Mouse (Mus musculus) gastrocnemius, adult 8-10 months (tissue): ENCODE measurements around the gene Rbfox2. TPM values are rescaled to one million over a fixed set of nuclear protein-coding genes. Genes with fewer than 3 reads are reported as not detected.
"Not testable (repeated sequence)": the region's sequence is repeated elsewhere in the genome, so short reads cannot be mapped to it uniquely, and the experiment has no call there.

Source experiments
- DNase-seq, 2 experiments: peaks; one replicate each; pipeline ENCODE4 v3.0.0; 2022; ENCODE audit warnings: low spot score in 2 of 2
- total RNA-seq, 4 experiments: library from RNA; stranded (reverse); gene quantifications; 2 replicates each; pipeline ENCODE4 v1.2.4; 2022

Gene Rbfox2
- total RNA-seq, 4 experiments from 2014 or later, result 40.8 to 56.7 (median 46.9) TPM

DNA sequence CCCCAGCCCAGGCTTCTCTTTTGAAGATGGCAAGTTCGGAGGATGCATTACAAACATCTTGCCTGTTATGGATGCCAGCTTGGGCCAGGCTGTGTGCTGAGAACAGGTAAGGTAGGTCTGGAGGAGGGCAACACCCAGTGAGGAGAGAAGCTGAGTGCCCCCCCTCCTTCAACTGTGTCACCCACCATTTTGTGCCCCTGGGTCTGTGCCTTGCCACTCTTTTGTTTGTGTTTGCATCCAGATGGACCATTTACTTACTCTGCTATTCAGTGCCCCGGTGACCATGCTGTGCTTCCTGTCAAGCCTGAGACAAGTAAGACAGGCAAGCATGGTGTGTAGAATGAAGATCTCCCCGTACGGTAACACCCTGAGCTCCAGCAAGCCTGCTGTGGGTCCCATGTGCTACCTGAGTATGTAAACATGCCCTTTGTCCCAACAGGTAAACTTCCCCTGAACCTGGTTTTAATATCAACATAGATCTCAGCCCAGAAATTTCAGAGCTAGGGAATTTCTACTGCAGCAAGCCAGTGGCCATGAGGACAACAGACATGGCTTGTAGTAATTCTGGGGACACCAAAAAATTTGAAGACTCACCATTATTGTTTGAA is 234.1 kb downstream of the Rbfox2 start:
- DNase-seq, result no peak

GRCm38 (mm10) chr15:77071501-77071900 is 235.3 kb downstream of the Rbfox2 start:
- DNase-seq, result no peak

GRCm38 (mm10) chr15:77070745-77071268 is 236.0 kb downstream of the Rbfox2 start:
- DNase-seq, result no peak

DNA sequence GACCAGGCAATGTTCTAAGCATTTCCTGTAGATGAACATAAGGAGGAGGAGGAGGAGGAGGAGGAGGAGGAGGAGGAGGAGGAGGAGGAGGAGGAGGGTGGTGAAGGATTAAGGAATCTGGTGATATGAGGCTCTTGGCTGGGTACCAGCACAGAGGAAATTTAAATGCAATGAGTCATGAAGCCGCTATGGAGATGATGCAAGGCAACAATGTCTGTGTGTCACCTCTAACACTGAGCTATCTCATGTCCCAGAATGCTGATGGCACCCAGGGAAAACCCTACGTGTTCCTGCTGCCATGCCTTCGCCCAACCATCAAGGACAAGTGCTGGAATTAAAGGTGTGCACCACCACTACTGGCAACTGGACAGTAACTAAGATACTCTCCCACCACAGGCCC is 237.8 kb downstream of the Rbfox2 start:
- DNase-seq, result no peak

DNA sequence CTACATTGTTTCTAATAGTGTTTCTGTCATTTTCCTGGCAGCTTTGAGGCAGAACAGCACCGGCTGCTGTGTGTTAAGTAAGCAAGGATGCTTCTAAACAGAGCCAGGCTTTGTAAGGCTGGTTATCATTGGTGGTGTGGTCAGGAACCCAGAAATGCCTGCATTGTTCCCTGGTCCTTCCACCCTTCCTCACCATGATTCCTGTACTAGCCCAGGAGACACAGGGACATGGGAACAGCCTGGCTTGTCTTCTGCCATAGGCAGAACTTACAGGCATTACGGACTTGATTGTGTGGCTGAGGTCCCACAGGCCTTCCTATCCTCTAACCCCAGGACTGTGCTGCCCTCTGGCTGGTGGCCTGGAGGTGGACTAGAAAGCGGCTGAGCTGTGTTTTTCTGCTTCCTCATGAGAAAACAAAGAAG is 238.4 kb downstream of the Rbfox2 start:
- no peak for DNase-seq

DNA sequence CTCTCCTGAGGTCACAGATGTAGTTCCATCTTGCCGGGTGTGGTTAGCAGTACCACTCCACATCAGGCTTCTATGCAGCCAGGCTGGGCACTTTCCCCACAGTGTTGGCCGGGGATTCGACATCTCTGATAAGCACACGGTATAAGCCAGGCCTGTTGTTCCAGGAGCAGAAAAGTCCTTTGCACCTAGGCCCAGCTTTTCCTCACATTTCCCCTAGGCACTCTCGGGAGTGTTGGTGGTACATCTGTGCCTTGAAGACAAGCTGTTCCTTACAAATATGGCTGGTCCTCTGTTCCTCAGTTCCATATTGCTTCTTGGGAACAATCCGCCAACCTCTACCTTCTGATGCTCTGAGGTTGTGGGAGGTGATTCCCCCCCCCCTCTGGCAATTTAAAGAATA is 240.6 kb downstream of the Rbfox2 start:
- DNase-seq, result no peak

DNA sequence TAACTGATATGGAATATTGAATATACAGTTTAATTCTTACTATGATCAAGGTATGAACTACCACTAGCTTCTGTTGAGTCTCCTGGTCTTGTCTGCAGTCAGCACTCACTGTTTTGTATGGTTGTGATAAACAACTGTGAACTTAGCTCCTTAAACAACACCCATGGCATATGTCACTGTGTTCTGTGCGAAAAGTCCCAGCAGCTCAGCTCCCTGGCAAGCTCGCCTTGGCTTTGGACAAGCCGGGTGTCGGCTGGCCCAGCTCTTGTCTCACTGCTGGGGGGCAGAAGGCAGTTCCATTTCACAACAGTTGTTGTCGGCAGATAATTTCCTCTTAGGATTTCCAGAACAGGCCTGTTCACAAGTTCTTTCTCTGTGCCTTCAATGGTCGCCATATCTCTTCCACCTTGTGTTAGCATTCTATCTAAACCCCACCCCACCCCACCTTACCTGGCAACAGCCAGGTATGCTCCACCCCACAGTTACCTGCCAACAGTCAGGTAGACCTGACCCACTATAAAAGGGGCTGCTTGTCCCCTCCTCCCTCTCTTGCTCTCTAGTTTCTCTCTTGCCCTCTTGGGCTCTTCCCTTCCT is 241.4 kb downstream of the Rbfox2 start:
- DNase-seq, result no peak

- DNase-seq, result no peak
Measured at GRCm38 (mm10) chr15:77062746-77063145, 244.1 kb downstream of the Rbfox2 start.

- DNase-seq, result not testable (repeated sequence)
Measured at GRCm38 (mm10) chr15:77059416-77059815, 247.4 kb downstream of the Rbfox2 start.

GRCm38 (mm10) chr15:77058566-77058965 is 248.2 kb downstream of the Rbfox2 start:
- no peak for DNase-seq

DNA sequence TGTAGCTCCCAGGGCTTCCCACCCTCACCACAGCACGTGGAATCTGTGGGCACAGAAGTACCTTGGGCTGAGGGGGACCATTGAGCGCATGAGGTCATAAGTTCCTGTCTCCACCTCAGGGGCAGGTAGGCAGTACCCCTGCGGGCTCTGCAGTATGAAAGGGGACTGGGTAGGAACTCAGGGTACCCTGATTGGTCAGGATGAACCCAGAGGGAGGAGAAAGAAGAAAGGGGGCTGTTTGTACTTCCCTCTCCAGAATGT is 250.1 kb downstream of the Rbfox2 start:
- no peak for DNase-seq

- no peak for DNase-seq
Measured at GRCm38 (mm10) chr15:77056001-77056790, 250.6 kb downstream of the Rbfox2 start.

- DNase-seq, result no peak
Measured at GRCm38 (mm10) chr15:77054611-77055175, 252.1 kb downstream of the Rbfox2 start.

- DNase-seq, result no peak
Measured at GRCm38 (mm10) chr15:77053021-77053420, 253.8 kb downstream of the Rbfox2 start.

DNA sequence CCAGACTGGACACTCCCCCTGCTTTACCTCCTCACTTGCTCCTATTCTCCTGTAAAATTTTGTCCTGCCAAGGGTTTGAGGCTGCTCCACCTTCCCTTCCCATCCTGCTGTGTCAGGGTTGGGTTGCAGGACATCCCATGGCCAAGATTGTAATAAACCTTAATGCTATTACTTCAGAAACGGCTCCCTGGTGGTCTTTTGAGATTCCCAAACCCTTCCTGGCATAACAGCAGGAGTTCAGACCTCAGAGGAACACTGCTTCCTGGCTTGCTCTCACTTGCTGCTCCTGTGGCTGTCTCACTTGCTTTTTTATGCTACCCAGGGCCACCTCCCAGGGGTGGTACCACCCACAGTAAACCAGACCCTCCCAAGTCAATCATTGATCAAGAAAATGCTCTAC is 254.6 kb downstream of the Rbfox2 start:
- no peak for DNase-seq

DNA sequence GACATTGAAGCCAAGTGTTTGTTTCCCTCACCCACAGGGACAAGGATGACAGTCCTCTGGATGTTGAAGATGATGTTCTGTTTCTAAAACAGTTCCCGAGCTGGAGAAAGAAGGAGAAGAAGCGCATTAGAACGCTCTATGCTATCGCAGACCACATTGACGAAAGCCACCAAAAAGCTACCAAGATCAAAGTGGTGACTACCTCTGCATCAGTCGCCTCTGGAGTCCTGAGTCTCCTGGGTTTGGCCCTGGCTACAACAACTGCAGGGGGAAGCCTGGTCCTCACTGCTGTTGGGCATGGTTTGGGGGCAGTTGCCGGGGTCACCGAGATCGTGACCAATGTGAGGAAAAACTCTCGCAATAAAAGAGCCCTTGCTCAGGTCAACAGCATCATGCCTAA is 256.2 kb downstream of the Rbfox2 start, which contains the start of gene Mb:
TSS of gene Mb (minus strand) at position 101 of the 400 bp plus-strand sequence.
- DNase-seq, result no peak

- DNase-seq, result peak; percentile 61
Measured at GRCm38 (mm10) chr15:77045609-77046008, 261.2 kb downstream of the Rbfox2 start.

DNA sequence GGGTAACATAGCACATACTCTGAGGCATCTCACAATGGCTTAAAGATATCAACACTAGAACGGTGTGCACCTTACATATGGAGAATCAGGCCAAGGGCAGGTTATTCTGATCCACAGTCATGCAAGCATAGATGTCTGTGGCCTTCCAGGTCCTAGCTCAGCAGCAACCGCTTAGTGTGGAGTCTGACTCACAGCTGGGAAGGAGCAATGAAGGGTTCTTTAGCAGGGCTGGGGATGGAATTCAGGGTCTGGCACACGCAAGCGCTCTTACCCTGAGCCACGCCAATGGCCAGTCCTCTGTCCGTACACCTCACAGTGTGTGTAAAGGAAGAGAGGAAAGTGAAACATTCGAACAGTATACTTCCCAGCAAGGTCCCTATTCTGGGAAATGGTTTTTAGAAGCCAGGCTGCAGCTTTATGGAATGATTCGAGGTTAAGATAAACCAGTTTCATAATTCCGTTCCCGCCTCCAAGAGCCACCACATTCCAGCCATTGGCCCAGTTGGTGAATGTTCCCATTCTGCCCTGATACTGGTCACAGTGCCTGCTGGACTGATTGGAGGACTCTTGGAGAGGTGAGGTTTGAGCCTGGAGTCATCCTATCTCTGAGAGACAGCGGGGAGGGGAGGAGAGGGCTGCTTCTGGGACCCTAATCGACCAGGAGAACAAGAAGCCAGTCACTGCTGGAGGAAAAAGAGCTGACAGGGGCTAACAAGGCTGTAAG is 262.0 kb downstream of the Rbfox2 start, which contains the start of gene Apol6:
TSS of gene Apol6 (plus strand) at position 133 of the 724 bp plus-strand sequence.
- no peak for DNase-seq

DNA sequence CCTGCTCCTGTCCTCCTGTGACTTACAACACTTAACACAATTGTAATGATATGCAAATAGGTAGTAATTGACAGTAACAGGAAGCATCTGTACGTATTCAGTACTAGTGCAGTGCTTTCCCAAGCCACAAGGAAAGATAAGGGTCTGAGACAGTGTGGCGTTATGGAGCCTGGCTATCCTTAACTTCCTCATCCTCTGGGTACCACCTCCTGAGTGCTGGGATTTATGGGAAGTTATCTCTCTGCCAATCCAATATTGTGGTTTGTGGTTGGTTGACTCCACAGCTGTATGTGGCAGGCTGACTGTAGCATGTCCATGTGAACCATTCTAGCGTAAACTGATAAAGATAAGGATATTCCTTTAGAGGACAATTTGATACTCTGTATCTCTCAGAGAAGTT is 266.0 kb downstream of the Rbfox2 start:
- DNase-seq, result no peak

DNA sequence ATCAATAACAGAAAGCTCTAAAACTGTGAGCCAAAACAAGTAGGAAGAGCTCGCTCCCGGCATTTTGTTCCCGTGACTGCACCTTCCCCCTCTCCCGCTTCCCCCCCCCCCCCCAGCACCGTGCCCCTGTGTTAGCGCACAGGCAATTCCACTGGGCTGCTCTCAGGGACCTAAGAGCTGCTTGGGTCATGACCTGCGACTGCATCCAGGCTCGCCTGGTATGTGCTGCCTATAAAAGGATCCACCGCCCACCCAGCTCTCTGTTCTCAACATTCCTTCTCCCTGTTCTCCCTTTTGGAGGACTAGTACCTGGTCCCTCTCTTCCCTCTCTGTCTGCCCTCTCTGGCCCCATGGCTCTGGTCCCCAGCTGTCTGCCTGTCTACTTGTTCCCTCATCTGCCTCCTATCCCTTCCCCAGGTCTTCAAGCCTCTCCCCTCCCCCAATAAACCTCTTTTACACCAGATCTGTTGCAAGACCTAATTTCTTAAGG is 267.5 kb downstream of the Rbfox2 start:
- DNase-seq, result no peak
